Mouse (Mus musculus) heart, adult 9 months (tissue): ENCODE data around the gene Spns2.

Experiments used
- DNase-seq, 2 experiments: peaks; one replicate each; pipeline ENCODE4 v3.0.0; 2022; ENCODE audit warnings: low spot score in 2 of 2

Spns2 gene

GRCm38 (mm10) chr11:72489881-72490301, at the start of gene Spns2:
Gene Spns2, minus strand, starts transcription at chr11:72489904.
- peak; percentile 93 to 94 for DNase-seq

DNA sequence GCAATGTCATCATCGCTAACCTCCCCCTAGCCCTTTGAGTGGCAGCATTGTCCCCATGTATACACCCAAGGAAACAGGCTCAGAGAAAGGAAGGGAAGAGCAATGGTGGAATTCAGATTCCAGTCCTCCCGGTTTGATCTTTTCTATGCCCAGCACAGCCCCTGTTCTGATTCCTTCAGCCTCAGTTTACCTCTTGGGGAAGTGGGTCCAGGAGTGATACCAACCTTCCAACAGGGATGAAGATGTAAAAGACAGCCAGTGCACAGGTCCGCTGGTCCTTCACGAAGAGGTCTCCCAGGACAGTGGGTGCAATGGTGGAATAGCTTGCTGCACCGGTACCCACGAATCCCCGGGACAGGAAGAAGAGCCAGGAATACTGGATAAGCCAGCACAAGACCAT, 49.1 kb upstream of the Spns2 start:
- no peak for DNase-seq

GRCm38 (mm10) chr11:72538037-72538755, 48.5 kb upstream of the Spns2 start:
- DNase-seq, result peak; percentile 69 to 78

GRCm38 (mm10) chr11:72537503-72537902, 47.8 kb upstream of the Spns2 start:
- DNase-seq, result no peak

GRCm38 (mm10) chr11:72535519-72535918, 45.8 kb upstream of the Spns2 start:
- DNase-seq, result no peak

DNA sequence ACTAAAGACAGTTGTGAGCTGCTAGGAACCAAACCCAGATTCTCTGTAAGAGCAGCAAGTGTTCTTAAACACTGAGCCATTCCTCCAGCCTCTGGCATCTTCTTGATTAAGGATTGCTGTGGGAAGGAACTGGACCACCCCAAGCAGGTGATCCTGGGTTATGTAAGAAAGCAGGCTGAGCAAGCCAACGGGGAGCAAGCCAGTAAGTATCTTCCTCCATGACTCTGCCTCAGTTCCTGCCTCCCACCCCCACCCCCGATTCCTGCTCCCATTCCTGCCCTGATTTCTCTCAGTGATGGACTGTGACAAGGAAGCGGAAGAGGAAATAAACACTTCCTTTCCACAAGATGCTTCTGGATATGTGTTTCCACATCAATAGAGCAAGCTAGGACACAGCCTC, 43.2 kb upstream of the Spns2 start:
- DNase-seq, result no peak

DNA sequence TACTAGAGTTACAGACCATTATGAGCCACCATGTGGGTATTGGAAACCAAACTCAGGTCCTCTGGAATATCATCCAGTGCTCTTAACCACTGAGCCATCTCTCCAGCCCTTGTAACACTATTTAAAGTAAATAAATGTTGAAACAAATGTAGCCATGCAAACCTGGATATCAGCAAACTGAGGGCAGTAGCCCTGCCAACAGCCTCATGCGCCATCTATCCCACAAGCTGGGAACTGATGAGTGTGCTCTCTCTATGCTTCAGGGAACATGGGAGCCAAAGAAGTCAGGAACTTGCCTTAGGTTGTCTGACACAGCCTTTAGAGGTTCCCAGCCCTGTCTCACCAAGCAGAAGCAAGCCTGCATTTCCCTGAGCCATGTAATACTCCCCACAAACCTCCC, 41.9 kb upstream of the Spns2 start:
- no peak for DNase-seq

DNA sequence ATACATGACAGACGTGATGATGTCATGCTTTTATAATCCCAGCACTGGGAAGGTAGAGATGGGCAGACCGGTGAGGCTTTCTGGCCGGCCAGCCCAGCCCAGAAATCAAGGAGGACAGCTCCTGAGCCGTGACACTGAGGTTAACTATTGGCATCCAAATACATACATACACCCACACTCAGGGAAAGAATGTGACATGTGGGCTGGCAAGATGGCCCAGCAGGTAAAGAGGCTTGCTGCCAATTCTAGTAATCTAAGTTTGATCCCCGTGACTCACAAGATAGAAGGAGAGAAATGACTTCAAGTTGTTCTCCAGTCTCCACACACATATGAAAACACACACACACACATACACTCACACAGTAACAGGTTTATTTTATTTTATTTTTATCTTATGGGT, 41.4 kb upstream of the Spns2 start:
- DNase-seq, result no peak

GRCm38 (mm10) chr11:72526190-72526589, 36.5 kb upstream of the Spns2 start:
- peak; percentile 60 to 71 for DNase-seq

GRCm38 (mm10) chr11:72523711-72524110, 34.0 kb upstream of the Spns2 start:
- DNase-seq, result no peak

- peak; percentile 70 to 74 for DNase-seq
These were observed 32.9 kb upstream of the Spns2 start for GRCm38 (mm10) chr11:72522616-72523041.

- DNase-seq, result peak; percentile 65 to 69
These were observed 32.2 kb upstream of the Spns2 start for GRCm38 (mm10) chr11:72521598-72522541.

- DNase-seq, result no peak
These were observed 30.2 kb upstream of the Spns2 start for GRCm38 (mm10) chr11:72519895-72520294.

- DNase-seq, result peak; percentile 47 to 53
These were observed 29.5 kb upstream of the Spns2 start for GRCm38 (mm10) chr11:72519189-72519588.

- DNase-seq, result no peak
These were observed 28.7 kb upstream of the Spns2 start for GRCm38 (mm10) chr11:72518449-72518848.

DNA sequence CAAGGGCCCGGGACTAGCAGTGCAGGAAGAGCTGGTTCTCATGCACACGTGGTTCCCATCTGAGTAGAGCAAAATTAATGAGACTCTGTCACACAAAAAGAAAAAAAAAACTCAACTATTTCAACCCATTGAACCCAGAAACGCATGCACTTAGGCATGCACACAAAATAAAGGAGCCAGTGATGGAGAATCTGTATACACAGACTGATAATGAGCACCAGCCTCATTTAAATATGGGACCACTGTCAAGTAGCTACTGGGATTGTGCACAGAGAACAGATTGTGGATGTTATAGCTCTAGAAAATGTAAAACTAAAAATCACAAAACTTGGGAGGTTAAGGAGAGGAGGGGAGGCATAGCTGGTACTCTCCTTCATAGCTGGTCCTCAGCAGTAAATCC, 25.3 kb upstream of the Spns2 start:
- DNase-seq, result no peak

DNA sequence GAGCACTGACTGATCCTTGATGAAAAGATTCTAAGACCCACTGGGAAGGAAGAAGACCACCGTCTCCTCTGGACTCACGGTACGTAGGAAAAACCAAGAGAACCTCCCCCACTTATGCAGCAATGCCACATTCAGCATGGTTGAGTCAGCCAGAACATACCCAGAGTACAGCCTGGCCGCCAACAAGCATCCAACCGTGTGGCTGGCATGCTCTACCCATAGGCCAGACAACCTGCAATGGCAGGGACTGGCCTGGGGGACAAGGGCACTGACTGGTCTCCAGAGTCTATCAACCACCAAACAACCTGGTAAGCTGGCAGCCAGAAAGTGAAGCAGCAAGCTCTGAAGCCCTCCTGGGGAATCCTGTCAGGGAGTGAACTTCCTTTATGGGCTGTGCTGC, 18.9 kb upstream of the Spns2 start:
- no peak for DNase-seq

GRCm38 (mm10) chr11:72507651-72508050, 17.9 kb upstream of the Spns2 start:
- no peak for DNase-seq

DNA sequence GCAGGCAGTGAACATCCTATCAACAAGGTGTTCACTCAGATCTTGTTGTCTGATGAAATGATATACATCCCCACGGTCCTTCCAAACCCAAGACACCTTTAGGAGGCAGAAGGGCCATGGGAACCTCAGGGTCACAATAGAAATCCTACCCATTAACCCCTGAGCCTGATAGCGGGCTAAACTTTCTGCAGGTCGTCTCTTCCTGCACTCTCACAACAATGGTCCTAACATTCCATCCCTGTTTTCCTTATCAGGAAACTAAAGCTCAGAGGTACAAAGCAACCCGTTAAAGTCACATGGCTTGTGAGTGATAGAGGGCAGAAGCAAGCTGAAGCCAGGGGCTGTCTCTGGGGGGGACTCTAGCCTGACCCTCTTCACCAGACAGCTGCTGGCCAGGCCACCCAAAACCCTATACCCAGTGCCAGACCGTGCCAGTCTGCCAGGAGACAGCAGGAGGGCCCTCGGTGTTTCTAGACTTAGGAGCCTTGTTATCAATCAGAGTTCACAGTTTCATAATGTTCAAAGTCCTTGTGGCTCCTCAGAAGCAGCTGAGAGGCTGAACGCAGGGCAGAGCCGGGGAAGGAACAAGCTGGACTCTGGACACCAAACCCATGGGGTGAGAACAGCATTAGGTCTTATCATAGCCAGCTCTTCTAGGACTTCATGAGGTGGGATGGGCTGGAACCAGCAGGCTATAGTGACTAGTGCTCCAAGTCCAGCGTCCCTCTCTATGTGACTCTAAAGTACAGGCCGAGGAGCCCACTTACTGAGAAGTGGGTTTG, 14.5 kb upstream of the Spns2 start:
- DNase-seq, result no peak

DNA sequence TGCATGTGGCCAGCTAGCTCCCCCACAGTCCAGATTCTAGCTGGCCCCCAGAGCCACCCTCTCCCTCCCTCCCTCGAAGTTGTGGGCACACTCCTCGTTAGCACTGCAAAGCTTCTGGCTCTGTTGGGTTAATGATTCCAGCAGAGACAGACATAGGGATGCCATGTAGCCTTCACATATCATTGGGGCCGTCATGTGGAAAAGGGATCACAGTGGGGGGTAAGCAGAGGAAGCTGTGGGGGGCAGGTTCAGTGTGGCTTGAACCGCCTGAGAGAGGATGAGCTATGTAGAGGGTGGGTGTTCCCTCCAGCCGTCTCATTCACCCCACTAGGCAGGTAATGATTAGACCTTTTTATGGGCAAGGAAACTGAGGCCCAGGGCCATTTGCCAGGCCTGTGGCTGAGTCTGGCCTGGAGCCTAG, 13.8 kb upstream of the Spns2 start:
- DNase-seq, result no peak

DNA sequence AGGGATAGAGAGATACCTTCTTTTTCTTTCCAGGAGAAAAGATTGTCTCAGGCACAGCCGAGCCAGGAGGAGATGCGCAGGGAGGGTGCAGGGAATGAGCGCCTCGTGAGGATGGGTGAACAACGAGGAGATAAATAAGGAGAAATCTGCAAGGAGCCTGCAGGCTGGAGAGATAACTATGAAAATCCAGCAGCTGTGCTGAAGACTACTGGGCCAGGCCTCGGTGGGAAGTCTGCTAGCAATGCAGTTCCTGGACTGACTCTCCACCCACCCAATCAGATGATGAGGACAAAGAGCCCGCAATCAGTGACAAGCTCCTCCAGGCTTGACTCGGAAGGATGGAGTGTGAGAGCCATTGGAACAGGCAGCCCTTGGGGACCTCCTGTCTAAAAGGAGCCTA, 12.5 kb upstream of the Spns2 start:
- no peak for DNase-seq

DNA sequence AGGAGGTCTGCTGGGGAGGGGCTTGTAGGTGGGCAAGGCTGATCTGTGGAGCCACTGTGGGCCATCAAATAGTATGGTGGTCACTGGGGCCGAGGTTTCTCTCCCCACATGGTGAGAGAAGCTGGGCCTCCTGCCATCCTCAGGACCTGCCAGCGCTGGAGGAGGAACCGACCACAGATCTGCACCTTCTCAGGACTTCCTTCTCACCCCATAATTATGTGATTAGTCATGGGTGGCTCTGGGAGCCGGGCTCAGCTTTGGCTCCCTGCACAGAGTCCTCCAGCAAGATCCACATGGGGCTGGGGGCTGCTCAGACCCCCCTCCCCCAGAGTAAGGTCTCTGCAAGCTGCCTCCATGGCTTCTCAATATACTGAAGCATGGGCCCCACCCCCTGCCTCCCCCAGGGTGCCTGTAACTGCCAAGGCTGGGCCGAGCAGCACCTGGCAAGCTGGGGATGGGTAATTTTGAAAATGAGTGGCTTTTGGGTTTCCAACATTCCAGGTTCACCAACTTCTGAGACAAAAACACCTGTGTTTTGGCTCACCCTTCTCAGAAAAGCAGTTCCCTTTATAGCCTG, 11.8 kb upstream of the Spns2 start:
- DNase-seq, result no peak
